Mouse (Mus musculus) lung, adult 2 months (tissue): ENCODE measurements around the gene Ugt1a9.
"Not testable (repeated sequence)": the region's sequence is repeated elsewhere in the genome, so short reads cannot be mapped to it uniquely, and the experiment has no call there.

Source experiments
- CTCF ChIP-seq: fragments of 200-500 bp; IDR thresholded peaks from 2 replicates; pipeline ENCODE4 v1.5.1; 2011; ENCODE audit warnings: mild to moderate bottlenecking, low read length, control low read depth; ENCODE audit not compliant: insufficient read depth
- POLR2A ChIP-seq: fragments of 200-500 bp; IDR thresholded peaks from 2 replicates; pipeline ENCODE4 v1.6.1; 2011; ENCODE audit warnings: low read depth, mild to moderate bottlenecking, control low read depth, low read length, borderline replicate concordance; ENCODE audit errors: extremely low read depth

GRCm38 (mm10) chr1:88143966-88144675, 73.5 kb downstream of the Ugt1a9 start:
- TF ChIP-seq POLR2A: not testable (repeated sequence)
- peak; percentile 62 for TF ChIP-seq CTCF
